Mouse (Mus musculus) limb, embryonic 11.5 days (tissue): Measurements from ENCODE around the gene H2-Ob. TPM values are rescaled to one million over a fixed set of nuclear protein-coding genes. Genes with fewer than 3 reads are reported as not detected.
"Not testable (repeated sequence)": the region's sequence is repeated elsewhere in the genome, so short reads cannot be mapped to it uniquely, and the experiment has no call there.

Source experiments
- ATAC-seq: fragments of 200-750 bp; cut with Nextera tagmentation; 2 replicates; pipeline ENCODE4 v1.8.0; 2017; ENCODE audit warnings: low read depth; ENCODE audit not compliant: insufficient number of reproducible peaks, low FRiP score, low TSS enrichment
- DNase-seq: peaks from one replicate; pipeline ENCODE4 v3.0.0-alpha.2; 2015; ENCODE audit warnings: low spot score
- H3K27ac ChIP-seq: fragments of 300-500 bp; sonication (generic); replicated peaks from 2 replicates; pipeline ENCODE4 v1.5.1; 2014; ENCODE audit warnings: low read depth, mild to moderate bottlenecking, low read length
- H3K27me3 ChIP-seq: fragments of 300-500 bp; sonication (generic); 2 replicates; pipeline ENCODE4 v1.6.1; 2014; ENCODE audit warnings: mild to moderate bottlenecking, low read length, mixed read lengths; ENCODE audit not compliant: control insufficient read depth, insufficient read depth
- H3K36me3 ChIP-seq: fragments of 300-500 bp; sonication (generic); 2 replicates; pipeline ENCODE4 v1.6.1; 2014; ENCODE audit warnings: mild to moderate bottlenecking, low read length, moderate library complexity, mixed read lengths; ENCODE audit not compliant: control insufficient read depth, insufficient read depth
- H3K4me1 ChIP-seq: fragments of 300-500 bp; sonication (generic); 2 replicates; pipeline ENCODE4 v1.6.1; 2014; ENCODE audit warnings: low read length, mixed read lengths; ENCODE audit not compliant: control insufficient read depth, insufficient read depth
- H3K4me2 ChIP-seq: fragments of 300-500 bp; sonication (generic); 2 replicates; pipeline ENCODE4 v1.6.1; 2014; ENCODE audit warnings: low read depth, mild to moderate bottlenecking, moderate library complexity; ENCODE audit not compliant: severe bottlenecking
- H3K4me3 ChIP-seq: fragments of 300-500 bp; sonication (generic); 2 replicates; pipeline ENCODE4 v1.5.1; 2014; ENCODE audit warnings: low read depth, low read length
- H3K9ac ChIP-seq: fragments of 300-500 bp; sonication (generic); 2 replicates; pipeline ENCODE4 v1.6.1; 2014; ENCODE audit warnings: mild to moderate bottlenecking, low read length
- H3K9me3 ChIP-seq: fragments of 300-500 bp; sonication (generic); 2 replicates; pipeline ENCODE4 v1.6.1; 2016; ENCODE audit warnings: low read length; ENCODE audit not compliant: control insufficient read depth
- WGBS: fragments of 180-500 bp; shearing (Covaris S2); extraction: QIAGEN DNeasy Blood & Tissue Kit; methylation state at CpG from one replicate; pipeline ENCODE4 v1.1.7; 2014; 5-methylcytosine and 5-hydroxymethylcytosine counted together
- polyA plus RNA-seq: library from polyadenylated mRNA; unstranded; fragments of >200 nt; fragmentation: Nextera tagmentation; extraction: Ambion mirVana; gene quantifications from 2 replicates; pipeline ENCODE4 v1.2.1, GENCODE M21; 2014

Gene H2-Ob
- polyA plus RNA-seq, 1 experiment from 2014 or later = not detected

DNA sequence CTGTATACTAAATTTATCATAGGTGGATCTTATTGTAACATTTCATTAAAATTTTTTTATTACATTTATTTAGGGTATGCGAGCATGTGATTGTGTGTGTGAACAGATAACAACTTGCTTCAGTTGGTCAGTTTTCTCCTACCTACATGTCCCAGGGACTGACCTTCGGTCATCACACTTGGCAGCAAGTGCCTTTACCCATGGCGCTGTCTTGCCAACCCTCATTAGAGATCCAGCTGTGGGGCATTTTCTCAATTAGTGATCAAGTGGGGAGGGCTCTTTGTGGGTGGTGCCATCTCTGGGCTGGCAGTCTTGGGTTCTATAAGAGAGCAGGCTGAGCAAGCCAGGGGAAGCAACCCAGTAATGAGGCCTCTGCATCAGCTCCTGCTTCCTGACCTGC, 13.9 kb upstream of the H2-Ob start:
- no peaks in the 10 kb centered on the region; the same call in 1 of the 2 replicates for H3K9me3 ChIP-seq
- H3K4me1 ChIP-seq = no peaks in the 10 kb centered on the region
- H3K4me2 ChIP-seq = no peak overlapping the region
- no peak for DNase-seq
- no peak overlapping the region for H3K4me3 ChIP-seq
- no peaks in the 10 kb centered on the region for H3K36me3 ChIP-seq
- no peaks in the 10 kb centered on the region for H3K27me3 ChIP-seq
- no peak overlapping the region for H3K27ac ChIP-seq
- no peak overlapping the region for H3K9ac ChIP-seq
- no peak for ATAC-seq
- WGBS = 94% methylated on average over 3 of the region's 3 CpGs

- no peak for DNase-seq
- Histone ChIP-seq H3K4me2 (no peak overlapping the region), H3K27ac (no peak overlapping the region), H3K27me3 (no peaks in the 10 kb centered on the region), H3K4me1 (no peaks in the 10 kb centered on the region), H3K9ac (no peak overlapping the region), H3K36me3 (no peaks in the 10 kb centered on the region), H3K9me3 (no peaks in the 10 kb centered on the region; the same call in 1 of the 2 replicates), H3K4me3 (no peak overlapping the region)
- ATAC-seq = no peak
- WGBS = 94% methylated on average over 8 of the region's 8 CpGs
These were observed 13.3 kb upstream of the H2-Ob start for GRCm38 (mm10) chr17:34225426-34225825.

- H3K9ac ChIP-seq, H3K27me3 ChIP-seq, H3K9me3 ChIP-seq, DNase-seq, H3K4me1 ChIP-seq, ATAC-seq, H3K4me3 ChIP-seq, H3K4me2 ChIP-seq, H3K36me3 ChIP-seq, H3K27ac ChIP-seq: not testable (repeated sequence)
- WGBS = 98% methylated on average over 13 of the region's 23 CpGs
These were observed 12.8 kb upstream of the H2-Ob start for GRCm38 (mm10) chr17:34225911-34226310.

- not testable (repeated sequence) for H3K27me3 ChIP-seq, H3K36me3 ChIP-seq, H3K4me2 ChIP-seq, ATAC-seq, H3K4me3 ChIP-seq, DNase-seq, H3K4me1 ChIP-seq, H3K27ac ChIP-seq, H3K9me3 ChIP-seq, H3K9ac ChIP-seq
- WGBS = 70% methylated on average over 4 of the region's 9 CpGs
These were observed 7.7 kb upstream of the H2-Ob start for GRCm38 (mm10) chr17:34230971-34231370.

GRCm38 (mm10) chr17:34232021-34232420, 6.7 kb upstream of the H2-Ob start:
- H3K4me3 ChIP-seq, H3K27me3 ChIP-seq, H3K36me3 ChIP-seq, H3K9ac ChIP-seq, ATAC-seq, H3K4me2 ChIP-seq, H3K4me1 ChIP-seq, H3K9me3 ChIP-seq, DNase-seq, H3K27ac ChIP-seq: not testable (repeated sequence)
- WGBS = 94% methylated on average over 4 of the region's 7 CpGs

- DNase-seq (peak; percentile 62), ATAC-seq (0 out of 2 replicates have a peak, but pooled peaks have one; percentile 39)
- no peaks in the 10 kb centered on the region for H3K36me3 ChIP-seq
- H3K4me1 ChIP-seq = no peaks in the 10 kb centered on the region
- no peak overlapping the region for H3K4me3 ChIP-seq
- no peak overlapping the region for H3K27ac ChIP-seq
- WGBS = 50% methylated on average over 9 of the region's 9 CpGs
- no peak overlapping the region for H3K9ac ChIP-seq
- H3K9me3 ChIP-seq = no peaks in the 10 kb centered on the region
- no peaks in the 10 kb centered on the region for H3K27me3 ChIP-seq
- no peak overlapping the region for H3K4me2 ChIP-seq
These were observed 3.8 kb upstream of the H2-Ob start for GRCm38 (mm10) chr17:34234926-34235325.

- H3K4me1 ChIP-seq = no peaks in the 10 kb centered on the region
- no peak overlapping the region for H3K4me3 ChIP-seq
- no peak overlapping the region for H3K9ac ChIP-seq
- H3K27ac ChIP-seq = no peak overlapping the region
- H3K27me3 ChIP-seq = no peaks in the 10 kb centered on the region
- DNase-seq (no peak), ATAC-seq (no peak)
- no peaks in the 10 kb centered on the region for H3K9me3 ChIP-seq
- whole genome bisulfite sequencing = 89% methylated on average over 5 of the region's 5 CpGs
- no peaks in the 10 kb centered on the region for H3K36me3 ChIP-seq
- no peak overlapping the region for H3K4me2 ChIP-seq
These were observed 2.0 kb upstream of the H2-Ob start for GRCm38 (mm10) chr17:34236691-34237090.

DNA sequence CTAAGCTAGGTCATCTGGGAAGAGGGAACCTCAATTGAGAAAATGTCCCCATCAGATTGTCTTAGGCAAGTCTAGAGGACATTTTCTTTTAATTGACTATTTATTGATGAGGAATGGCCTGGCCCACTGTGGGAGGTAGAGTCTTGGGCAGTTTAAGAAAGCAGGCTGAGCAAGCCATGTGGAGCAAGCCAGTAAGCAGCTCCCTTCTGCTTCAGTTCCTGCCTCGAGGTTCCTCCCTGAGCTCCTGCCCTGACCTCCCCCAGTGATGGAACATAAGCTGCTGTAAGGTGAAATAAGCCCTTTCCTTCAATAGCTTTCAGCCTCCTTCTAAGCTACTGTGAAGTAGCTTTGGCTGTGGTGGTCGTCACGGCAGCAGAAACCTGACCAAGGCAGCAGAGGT, 962 bp upstream of the H2-Ob start:
- Histone ChIP-seq H3K9ac (no peak overlapping the region), H3K27ac (no peak overlapping the region), H3K36me3 (no peaks in the 10 kb centered on the region), H3K4me3 (no peak overlapping the region), H3K4me1 (no peaks in the 10 kb centered on the region), H3K9me3 (no peaks in the 10 kb centered on the region), H3K27me3 (no peaks in the 10 kb centered on the region), H3K4me2 (no peak overlapping the region)
- ATAC-seq (no peak), DNase-seq (no peak)
- WGBS = 81% methylated on average over 3 of the region's 3 CpGs

GRCm38 (mm10) chr17:34239601-34240041, 918 bp downstream of the H2-Ob start:
- Histone ChIP-seq H3K4me3 (no peak overlapping the region), H3K4me2 (no peak overlapping the region), H3K9me3 (no peaks in the 10 kb centered on the region), H3K9ac (no peak overlapping the region), H3K27me3 (no peaks in the 10 kb centered on the region), H3K27ac (no peak overlapping the region), H3K4me1 (no peaks in the 10 kb centered on the region), H3K36me3 (no peaks in the 10 kb centered on the region)
- no peak for ATAC-seq
- no peak for DNase-seq
- 71% methylated on average over 10 of the region's 10 CpGs for WGBS
